Mouse (Mus musculus) kidney, embryonic 15.5 days (tissue): Measurements from ENCODE around the gene Gm49384. TPM values are rescaled to one million over a fixed set of nuclear protein-coding genes. Genes with fewer than 3 reads are reported as not detected.
"Not testable (repeated sequence)": the region's sequence is repeated elsewhere in the genome, so short reads cannot be mapped to it uniquely, and the experiment has no call there.

Experiments
- ATAC-seq: fragments of 200-750 bp; cut with Nextera tagmentation; replicated peaks from 2 replicates; pipeline ENCODE4 v1.8.0; 2017; ENCODE audit warnings: moderate TSS enrichment; ENCODE audit not compliant: low FRiP score
- H3K27ac ChIP-seq: fragments of 300-500 bp; sonication (generic); 2 replicates; pipeline ENCODE4 v1.5.1; 2015; ENCODE audit warnings: mild to moderate bottlenecking, inconsistent platforms
- H3K27me3 ChIP-seq: fragments of 300-500 bp; sonication (generic); 2 replicates; pipeline ENCODE4 v1.6.1; 2015; ENCODE audit warnings: inconsistent platforms
- H3K36me3 ChIP-seq: fragments of 300-500 bp; sonication (generic); 2 replicates; pipeline ENCODE4 v1.6.1; 2015; ENCODE audit warnings: inconsistent platforms
- H3K4me1 ChIP-seq: fragments of 300-500 bp; sonication (generic); 2 replicates; pipeline ENCODE4 v1.6.1; 2015; ENCODE audit warnings: inconsistent platforms
- H3K4me2 ChIP-seq: fragments of 300-500 bp; sonication (generic); 2 replicates; pipeline ENCODE4 v1.6.1; 2015; ENCODE audit warnings: moderate library complexity, mild to moderate bottlenecking, inconsistent platforms
- H3K4me3 ChIP-seq: fragments of 300-500 bp; sonication (generic); replicated peaks from 2 replicates; pipeline ENCODE4 v1.5.1; 2015; ENCODE audit warnings: mild to moderate bottlenecking, inconsistent platforms
- H3K9ac ChIP-seq: fragments of 300-500 bp; sonication (generic); 2 replicates; pipeline ENCODE4 v1.6.1; 2015; ENCODE audit warnings: mild to moderate bottlenecking, inconsistent platforms
- H3K9me3 ChIP-seq: fragments of 300-500 bp; sonication (generic); replicated peaks from 2 replicates; pipeline ENCODE4 v1.6.1; 2016; ENCODE audit warnings: inconsistent platforms
- WGBS: fragments of 180-500 bp; shearing (Covaris S2); methylation state at CpG from one replicate; pipeline ENCODE4 v1.1.7; 2015; ENCODE audit warnings: mixed read lengths; 5-methylcytosine and 5-hydroxymethylcytosine counted together
- polyA plus RNA-seq: library from polyadenylated mRNA; unstranded; fragments of >200 nt; fragmentation: Nextera tagmentation; extraction: Ambion mirVana; gene quantifications from 2 replicates; pipeline ENCODE4 v1.2.1, GENCODE M21; 2015

Gm49384 gene
- polyA plus RNA-seq, 1 experiment from 2014 or later, result 27.4 TPM

GRCm38 (mm10) chr12:69183583-69184308 is 20.3 kb downstream of the Gm49384 start, which contains the start of the genes Rpl36al and Mgat2:
Rpl36al (minus strand) TSS chr12:69184083.
Mgat2 (plus strand) TSS chr12:69184157.
- Histone ChIP-seq H3K9ac (peak within 1 kb of the TSS; percentile 89), H3K9me3 (no peaks in the 10 kb centered on the region), H3K36me3 (peaks cover 31% of the 10 kb centered on the region), H3K27me3 (no peaks in the 10 kb centered on the region), H3K4me3 (peak within 1 kb of the TSS; percentile 67), H3K4me2 (peak within 1 kb of the TSS; percentile 85), H3K27ac (peak within 1 kb of the TSS; percentile 91), H3K4me1 (peaks cover 19% of the 10 kb centered on the region)
- ATAC-seq, result peak; percentile 99
- under 1% methylated on average over 84 of the region's 84 CpGs for WGBS

GRCm38 (mm10) chr12:69181800-69182199 is 22.3 kb downstream of the Gm49384 start:
- Histone ChIP-seq H3K27me3 (no peaks in the 10 kb centered on the region), H3K9me3 (no peaks in the 10 kb centered on the region), H3K4me3 (no peak overlapping the region), H3K4me1 (peaks cover 12% of the 10 kb centered on the region), H3K4me2 (no peak overlapping the region), H3K27ac (no peak overlapping the region), H3K36me3 (peaks cover 24% of the 10 kb centered on the region), H3K9ac (no peak overlapping the region)
- ATAC-seq, result no peak
- 88% methylated on average over 4 of the region's 4 CpGs for WGBS

GRCm38 (mm10) chr12:69179371-69179770 is 24.7 kb downstream of the Gm49384 start:
- no peaks in the 10 kb centered on the region for H3K4me1 ChIP-seq
- H3K27ac ChIP-seq, result no peak overlapping the region
- H3K36me3 ChIP-seq, result peaks cover 48% of the 10 kb centered on the region
- no peak for ATAC-seq
- 82% methylated on average over 12 of the region's 12 CpGs for WGBS
- H3K9me3 ChIP-seq, result no peaks in the 10 kb centered on the region
- H3K27me3 ChIP-seq, result no peaks in the 10 kb centered on the region
- H3K4me3 ChIP-seq, result no peak overlapping the region
- no peak overlapping the region for H3K9ac ChIP-seq
- H3K4me2 ChIP-seq, result no peak overlapping the region

GRCm38 (mm10) chr12:69177526-69177925 is 26.5 kb downstream of the Gm49384 start:
- Histone ChIP-seq H3K27me3 (no peaks in the 10 kb centered on the region), H3K9me3 (no peaks in the 10 kb centered on the region), H3K4me1 (no peaks in the 10 kb centered on the region), H3K27ac (no peak overlapping the region), H3K9ac (no peak overlapping the region), H3K36me3 (peaks cover 56% of the 10 kb centered on the region), H3K4me3 (no peak overlapping the region), H3K4me2 (no peak overlapping the region)
- 89% methylated on average over 3 of the region's 3 CpGs for WGBS
- ATAC-seq, result no peak

GRCm38 (mm10) chr12:69175975-69176374 is 28.1 kb downstream of the Gm49384 start:
- H3K4me3 ChIP-seq, result no peak overlapping the region
- 95% methylated on average over 3 of the region's 3 CpGs for WGBS
- no peak overlapping the region for H3K4me2 ChIP-seq
- no peaks in the 10 kb centered on the region for H3K27me3 ChIP-seq
- no peak overlapping the region for H3K27ac ChIP-seq
- H3K9me3 ChIP-seq, result no peaks in the 10 kb centered on the region
- no peak for ATAC-seq
- H3K36me3 ChIP-seq, result peaks cover 51% of the 10 kb centered on the region
- no peaks in the 10 kb centered on the region for H3K4me1 ChIP-seq
- H3K9ac ChIP-seq, result no peak overlapping the region

GRCm38 (mm10) chr12:69171307-69171706 is 32.8 kb downstream of the Gm49384 start:
- H3K27me3 ChIP-seq, result no peaks in the 10 kb centered on the region
- H3K9ac ChIP-seq, result no peak overlapping the region
- 88% methylated on average over 2 of the region's 2 CpGs for WGBS
- H3K36me3 ChIP-seq, result peaks cover 37% of the 10 kb centered on the region
- no peak for ATAC-seq
- H3K27ac ChIP-seq, result no peak overlapping the region
- no peak overlapping the region for H3K4me3 ChIP-seq
- no peak overlapping the region for H3K4me2 ChIP-seq
- peaks cover 17% of the 10 kb centered on the region for H3K4me1 ChIP-seq
- no peaks in the 10 kb centered on the region for H3K9me3 ChIP-seq

GRCm38 (mm10) chr12:69168461-69169106 is 35.5 kb downstream of the Gm49384 start, which contains the start of gene Lrr1:
Lrr1 (plus strand) TSS chr12:69168814.
- H3K9me3 ChIP-seq, result no peaks in the 10 kb centered on the region
- H3K27me3 ChIP-seq, result no peaks in the 10 kb centered on the region
- WGBS, result under 1% methylated on average over 40 of the region's 40 CpGs
- H3K36me3 ChIP-seq, result peaks cover 15% of the 10 kb centered on the region
- H3K4me3 ChIP-seq, result peak within 1 kb of the TSS; percentile 89
- H3K9ac ChIP-seq, result peak within 1 kb of the TSS; percentile 70
- ATAC-seq, result peak; percentile 96
- peak within 1 kb of the TSS; percentile 86 for H3K27ac ChIP-seq
- peaks cover 17% of the 10 kb centered on the region for H3K4me1 ChIP-seq
- peak within 1 kb of the TSS; percentile 89 for H3K4me2 ChIP-seq

GRCm38 (mm10) chr12:69167656-69168460 is 36.2 kb downstream of the Gm49384 start:
- Histone ChIP-seq H3K9me3 (no peaks in the 10 kb centered on the region), H3K9ac (peak overlapping the region; percentile 70), H3K36me3 (peaks cover 9% of the 10 kb centered on the region), H3K4me3 (peak overlapping the region; percentile 89), H3K4me2 (peak overlapping the region; percentile 89), H3K27me3 (no peaks in the 10 kb centered on the region), H3K4me1 (peaks cover 17% of the 10 kb centered on the region), H3K27ac (peak overlapping the region; percentile 86)
- peak; percentile 42 for ATAC-seq
- 8% methylated on average over 18 of the region's 18 CpGs for WGBS

GRCm38 (mm10) chr12:69166861-69167581 is 37.0 kb downstream of the Gm49384 start:
- not testable (repeated sequence) for H3K36me3 ChIP-seq, H3K9ac ChIP-seq, H3K4me2 ChIP-seq, H3K27me3 ChIP-seq, H3K9me3 ChIP-seq, H3K27ac ChIP-seq, H3K4me3 ChIP-seq, ATAC-seq
- WGBS, result 77% methylated on average over 8 of the region's 8 CpGs
- peaks cover 17% of the 10 kb centered on the region for H3K4me1 ChIP-seq

GRCm38 (mm10) chr12:69164904-69165303 is 39.2 kb downstream of the Gm49384 start:
- no peaks in the 10 kb centered on the region for H3K27me3 ChIP-seq
- no peak overlapping the region for H3K9ac ChIP-seq
- peaks cover 13% of the 10 kb centered on the region for H3K4me1 ChIP-seq
- no peak for ATAC-seq
- H3K9me3 ChIP-seq, result no peaks in the 10 kb centered on the region
- no peak overlapping the region for H3K27ac ChIP-seq
- H3K4me3 ChIP-seq, result no peak overlapping the region
- 55% methylated on average over 3 of the region's 3 CpGs for WGBS
- no peaks in the 10 kb centered on the region for H3K36me3 ChIP-seq
- no peak overlapping the region for H3K4me2 ChIP-seq

- H3K27ac ChIP-seq, H3K9me3 ChIP-seq, H3K4me2 ChIP-seq, H3K27me3 ChIP-seq, H3K4me1 ChIP-seq, H3K36me3 ChIP-seq, H3K4me3 ChIP-seq, H3K9ac ChIP-seq, ATAC-seq: not testable (repeated sequence)
- 86% methylated on average over 4 of the region's 4 CpGs for WGBS
Observed at GRCm38 (mm10) chr12:69163586-69163985, 40.5 kb downstream of the Gm49384 start.
